Mouse (Mus musculus): ENCODE data around the gene Fndc11.

Fndc11 gene

DNA sequence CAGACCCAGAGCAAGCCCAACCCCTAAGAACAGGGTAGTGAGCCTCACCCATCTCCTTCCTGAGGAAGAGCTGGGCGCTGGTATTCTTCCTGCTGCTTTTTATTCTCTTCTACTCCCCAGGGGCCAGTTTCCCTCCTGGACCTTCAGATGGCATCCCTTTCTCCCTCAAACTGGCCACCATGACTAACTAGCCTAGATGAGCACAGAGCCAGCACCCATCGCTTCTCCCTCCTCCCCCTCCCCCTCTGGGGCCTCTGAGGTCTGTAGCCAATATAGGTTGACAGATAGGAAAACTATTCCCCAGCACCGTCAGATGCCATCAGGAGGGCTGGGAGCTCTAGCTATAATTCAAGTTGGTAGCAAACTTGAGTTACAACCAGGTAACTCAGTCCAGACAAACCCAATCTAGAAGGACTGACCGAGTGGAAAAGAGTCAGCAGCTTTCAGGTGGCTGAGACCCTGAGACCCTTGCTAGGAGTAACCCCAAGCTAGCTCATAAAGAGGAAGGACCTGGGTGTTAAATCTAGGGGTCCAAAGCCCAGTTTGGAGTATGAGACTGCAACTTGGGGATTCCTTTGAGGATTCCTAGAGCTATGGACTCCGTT, 830 bp upstream of the Fndc11 start:
- no peak for DNase-seq (ENCODE audit: low spot score in 2 of 2)

- DNase-seq (ENCODE audit: low spot score in 2 of 2) = no peak
Measured at GRCm38 (mm10) chr2:181220361-181220760, 548 bp downstream of the Fndc11 start.

- DNase-seq (ENCODE audit: low spot score in 2 of 2) = no peak
Measured at GRCm38 (mm10) chr2:181224994-181225393, 5.2 kb downstream of the Fndc11 start.

DNA sequence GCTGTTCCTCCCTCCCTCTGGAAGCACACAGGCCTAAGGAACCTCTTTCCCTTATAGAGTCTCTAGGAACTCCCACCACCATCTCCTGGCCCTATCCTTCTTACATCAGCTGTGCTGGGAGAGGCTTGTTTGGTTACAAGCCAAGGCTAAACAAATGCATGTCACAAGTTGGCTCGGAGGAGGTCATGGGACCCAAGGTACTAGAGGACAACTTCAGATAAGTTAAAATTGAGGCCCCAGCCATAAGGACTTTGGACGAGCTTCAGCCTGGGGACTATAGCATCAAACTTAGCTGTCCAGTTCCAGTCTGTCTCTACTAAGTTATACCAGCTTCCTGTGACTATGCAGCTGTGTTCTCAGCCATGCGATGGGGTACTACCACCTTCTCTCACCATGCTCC, 7.3 kb downstream of the Fndc11 start:
- DNase-seq (ENCODE audit: low spot score in 2 of 2) = no peak

DNA sequence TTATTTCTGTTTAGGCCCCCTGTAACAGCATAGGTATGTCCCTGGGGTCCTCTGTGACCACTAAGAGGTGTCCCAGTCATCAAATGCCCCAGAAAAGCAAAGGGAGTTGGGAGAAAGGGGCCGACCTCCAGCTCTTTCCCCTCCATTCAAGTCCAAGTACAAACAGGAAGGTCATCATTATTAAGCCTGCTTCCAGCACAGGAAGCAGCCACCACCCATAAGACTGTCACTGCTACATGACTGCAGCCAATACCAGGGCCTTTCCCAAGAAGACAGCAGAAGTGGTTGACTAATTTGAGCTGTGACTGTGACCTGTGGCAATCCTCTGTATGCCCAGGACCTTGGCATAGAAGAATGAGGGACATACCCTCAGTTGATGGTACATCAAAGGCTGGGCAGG, 8.5 kb downstream of the Fndc11 start:
- DNase-seq (ENCODE audit: low spot score in 2 of 2) = no peak

DNA sequence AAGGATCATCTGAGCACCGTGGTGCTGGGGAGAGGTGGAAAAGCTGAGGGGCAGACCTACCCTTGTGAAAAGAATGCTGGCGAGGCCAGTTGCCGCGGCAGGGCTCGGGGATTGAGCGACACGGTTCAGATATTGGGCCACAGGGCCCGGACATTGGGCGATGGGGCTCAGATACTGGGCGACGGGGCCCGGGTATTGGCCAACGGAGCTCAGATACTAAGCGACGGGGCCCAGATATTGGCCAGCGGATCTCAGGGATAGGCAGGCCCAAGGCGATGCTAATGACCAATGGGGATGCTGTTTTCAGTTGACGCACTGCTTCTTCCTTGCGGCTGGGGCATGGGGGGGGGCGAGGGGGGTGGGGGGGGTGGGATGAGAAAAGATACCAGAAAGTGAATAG, 11.4 kb downstream of the Fndc11 start:
- DNase-seq (ENCODE audit: low spot score in 2 of 2) = no peak

GRCm38 (mm10) chr2:181233443-181233842, 13.6 kb downstream of the Fndc11 start:
- no peak for DNase-seq (ENCODE audit: low spot score in 2 of 2)

GRCm38 (mm10) chr2:181234680-181235079, 14.9 kb downstream of the Fndc11 start:
- DNase-seq (ENCODE audit: low spot score in 2 of 2) = no peak

DNA sequence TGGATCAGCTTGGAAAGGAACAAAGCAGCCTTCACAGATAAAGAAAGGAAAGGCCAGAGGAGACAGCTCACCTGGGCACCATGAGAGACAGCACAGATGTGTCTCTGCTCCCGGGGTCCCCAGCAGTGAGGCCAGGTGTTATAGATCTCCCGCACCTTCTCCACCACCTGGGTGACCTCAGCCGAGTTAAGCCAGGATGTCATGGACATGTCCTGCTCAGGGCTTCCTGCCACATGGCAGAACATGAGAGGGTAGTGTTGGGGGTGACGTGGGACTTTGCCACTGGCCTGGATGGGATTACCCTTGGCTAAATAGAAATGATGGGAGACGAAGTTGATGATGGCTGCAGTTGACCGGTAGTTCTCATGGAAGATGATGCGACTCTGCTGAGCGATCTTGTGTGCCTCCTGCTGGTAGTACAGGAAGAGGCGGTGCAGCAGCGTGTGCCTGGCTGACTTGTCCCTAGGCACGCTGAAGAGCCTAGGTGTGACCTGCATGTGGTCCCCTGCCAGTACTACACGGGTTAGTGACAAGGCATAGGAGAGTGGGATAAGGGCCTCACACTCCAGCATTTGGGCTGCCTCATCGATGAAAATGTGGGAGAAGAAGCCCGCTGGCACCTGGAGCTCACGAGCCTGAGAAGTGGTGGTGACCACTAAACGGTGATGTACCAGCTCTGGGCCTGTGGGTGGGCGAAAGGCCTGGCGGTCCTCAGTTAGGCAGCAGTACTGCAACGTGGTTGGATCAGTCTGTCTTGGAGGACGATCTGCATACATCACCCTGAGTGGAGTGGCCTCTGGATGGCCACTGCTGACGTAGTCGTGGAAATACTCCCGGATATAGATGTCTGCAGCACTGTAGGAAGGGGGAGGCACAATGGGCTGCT, 16.1 kb downstream of the Fndc11 start:
- no peak for DNase-seq (ENCODE audit: low spot score in 2 of 2)

- DNase-seq (ENCODE audit: low spot score in 2 of 2) = no peak
Measured at GRCm38 (mm10) chr2:181237251-181238014, 17.6 kb downstream of the Fndc11 start.

GRCm38 (mm10) chr2:181238091-181238610, 18.3 kb downstream of the Fndc11 start:
- DNase-seq (ENCODE audit: low spot score in 2 of 2) = no peak

GRCm38 (mm10) chr2:181238861-181239260, 19.0 kb downstream of the Fndc11 start:
- DNase-seq (ENCODE audit: low spot score in 2 of 2) = no peak

GRCm38 (mm10) chr2:181239261-181239660, 19.4 kb downstream of the Fndc11 start:
- no peak for DNase-seq (ENCODE audit: low spot score in 2 of 2)

- no peak for DNase-seq (ENCODE audit: low spot score in 2 of 2)
Measured at GRCm38 (mm10) chr2:181240806-181241440, 21.1 kb downstream of the Fndc11 start.

DNA sequence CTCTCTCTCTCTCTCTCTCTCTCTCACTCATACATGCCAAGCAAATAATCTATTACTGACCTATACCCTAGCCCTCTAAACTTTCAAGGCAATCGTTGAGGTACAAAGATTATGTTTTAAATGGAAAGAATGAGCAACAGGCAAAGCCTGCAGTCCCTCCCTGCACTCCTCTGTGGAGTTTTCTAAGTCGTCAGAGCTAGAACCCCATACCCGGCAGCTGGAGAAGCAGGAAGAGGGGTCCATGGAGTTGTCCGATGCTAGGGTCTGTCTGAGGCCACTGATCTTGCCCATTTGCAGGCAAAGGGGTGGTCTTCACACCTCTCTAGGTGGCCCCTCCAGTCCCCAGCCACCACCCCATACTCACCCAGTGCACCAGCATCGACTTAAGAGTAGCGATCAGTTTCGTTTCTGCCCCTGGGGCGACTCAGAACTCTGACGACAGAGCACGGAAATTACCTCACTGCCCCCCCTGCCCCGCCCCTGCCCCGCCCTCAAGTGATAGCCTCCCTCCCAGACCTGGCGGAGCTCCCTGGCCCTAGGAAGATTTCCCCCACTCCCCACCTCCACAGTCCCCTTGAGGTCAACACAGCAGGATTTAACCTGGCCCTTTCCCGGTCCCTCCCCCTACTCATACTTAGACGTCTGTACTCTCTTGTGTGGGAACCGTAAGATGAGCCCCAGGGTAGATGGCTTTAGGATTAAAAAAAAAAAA, 21.9 kb downstream of the Fndc11 start, which contains the start of gene Helz2:
Gene Helz2, minus strand, starts transcription at position 426 of the 712 bp plus-strand sequence.
- DNase-seq (ENCODE audit: low spot score in 2 of 2) = peak; percentile 53 to 67

GRCm38 (mm10) chr2:181242314-181242665, 22.5 kb downstream of the Fndc11 start:
- no peak for DNase-seq (ENCODE audit: low spot score in 2 of 2)

DNA sequence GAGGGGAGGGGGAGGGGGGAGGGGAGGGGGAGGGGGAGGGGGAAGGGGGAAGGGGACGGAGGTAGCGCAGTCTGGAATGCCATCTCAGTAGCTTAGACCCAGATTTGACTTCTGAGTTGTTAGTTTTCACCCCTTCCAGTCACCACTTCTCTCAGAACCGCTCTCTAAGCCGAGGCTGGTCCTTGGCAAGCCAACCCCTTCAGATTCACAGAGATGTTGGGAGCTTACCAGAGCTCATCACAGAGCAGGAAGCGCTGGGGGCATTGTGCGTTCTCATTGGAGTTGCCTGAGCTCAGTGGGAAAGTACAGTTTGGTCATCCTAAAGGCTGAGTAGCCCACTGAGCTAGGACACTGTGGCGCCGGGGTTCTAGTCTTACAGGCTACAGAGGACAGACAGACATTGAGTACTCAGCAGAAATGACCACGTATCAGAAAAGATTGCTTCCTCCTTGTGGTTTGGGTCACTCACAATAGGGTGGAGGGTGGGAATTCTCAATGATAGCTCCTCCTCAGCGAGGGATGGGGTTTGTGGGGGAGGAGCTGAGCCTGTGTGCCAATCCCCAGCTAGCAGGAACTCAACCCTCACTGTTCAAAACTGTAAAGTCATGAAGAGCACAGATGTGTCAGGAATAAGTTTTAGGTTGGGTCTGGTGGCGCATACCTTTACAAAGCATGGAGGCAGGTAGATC, 24.0 kb downstream of the Fndc11 start:
- no peak for DNase-seq (ENCODE audit: low spot score in 2 of 2)

DNA sequence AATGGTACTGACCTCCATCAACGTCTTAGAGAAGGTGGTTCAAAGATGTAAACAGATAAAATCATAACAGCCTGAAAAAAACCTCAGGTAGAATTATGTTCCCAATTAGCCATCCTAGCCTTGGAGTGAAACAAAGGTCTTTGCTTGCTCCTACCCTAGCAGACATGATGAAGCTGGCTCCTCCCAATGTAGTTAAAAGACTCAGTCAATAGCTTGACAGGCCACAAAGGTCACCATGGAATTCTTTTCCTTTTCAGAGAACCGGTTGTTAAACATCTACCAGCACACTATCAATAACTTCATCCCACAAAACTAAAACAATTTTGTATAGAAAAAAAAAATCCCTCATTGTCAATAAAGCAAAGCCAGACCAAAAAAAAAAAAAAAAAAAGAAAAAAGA, 25.2 kb downstream of the Fndc11 start:
- no peak for DNase-seq (ENCODE audit: low spot score in 2 of 2)

GRCm38 (mm10) chr2:181249217-181249616, 29.4 kb downstream of the Fndc11 start:
- no peak for DNase-seq (ENCODE audit: low spot score in 2 of 2)

GRCm38 (mm10) chr2:181251841-181252240, 32.0 kb downstream of the Fndc11 start:
- no peak for DNase-seq (ENCODE audit: low spot score in 2 of 2)

DNA sequence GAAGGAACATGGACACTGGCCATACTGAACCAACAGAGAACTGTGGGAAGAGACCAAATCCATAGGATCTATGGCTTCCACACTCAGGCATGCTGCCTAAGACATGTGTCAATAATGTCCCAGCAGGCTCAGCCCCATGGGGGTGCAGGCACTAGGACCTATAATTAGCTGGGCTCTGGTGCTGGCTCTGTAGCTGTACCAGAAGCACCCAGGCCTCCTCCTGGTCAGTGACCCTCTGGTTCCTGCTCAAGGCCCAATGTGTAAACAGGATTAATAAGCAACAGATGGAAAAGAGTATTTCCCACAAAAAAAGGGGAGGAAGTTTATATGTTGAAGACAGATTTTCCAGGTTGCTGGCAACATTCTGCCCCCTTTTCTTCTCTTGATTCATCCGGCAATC, 33.4 kb downstream of the Fndc11 start:
- no peak for DNase-seq (ENCODE audit: low spot score in 2 of 2)

All from spleen, postnatal 10 days (tissue).